Mouse (Mus musculus) thymus, postnatal 36 days (tissue): ENCODE data around the gene Etfb.

ENCODE experiments used
- DNase-seq, 2 experiments: peaks; one replicate each; pipeline ENCODE4 v3.0.0; 2022; ENCODE audit warnings: mixed read lengths in 2 of 2

Etfb gene

GRCm38 (mm10) chr7:43449811-43450210 is 5.9 kb downstream of the Etfb start:
- no peak for DNase-seq

GRCm38 (mm10) chr7:43451726-43452125 is 7.8 kb downstream of the Etfb start:
- no peak for DNase-seq

GRCm38 (mm10) chr7:43452609-43453008 is 8.7 kb downstream of the Etfb start:
- DNase-seq = peak; percentile 33 to 42

DNA sequence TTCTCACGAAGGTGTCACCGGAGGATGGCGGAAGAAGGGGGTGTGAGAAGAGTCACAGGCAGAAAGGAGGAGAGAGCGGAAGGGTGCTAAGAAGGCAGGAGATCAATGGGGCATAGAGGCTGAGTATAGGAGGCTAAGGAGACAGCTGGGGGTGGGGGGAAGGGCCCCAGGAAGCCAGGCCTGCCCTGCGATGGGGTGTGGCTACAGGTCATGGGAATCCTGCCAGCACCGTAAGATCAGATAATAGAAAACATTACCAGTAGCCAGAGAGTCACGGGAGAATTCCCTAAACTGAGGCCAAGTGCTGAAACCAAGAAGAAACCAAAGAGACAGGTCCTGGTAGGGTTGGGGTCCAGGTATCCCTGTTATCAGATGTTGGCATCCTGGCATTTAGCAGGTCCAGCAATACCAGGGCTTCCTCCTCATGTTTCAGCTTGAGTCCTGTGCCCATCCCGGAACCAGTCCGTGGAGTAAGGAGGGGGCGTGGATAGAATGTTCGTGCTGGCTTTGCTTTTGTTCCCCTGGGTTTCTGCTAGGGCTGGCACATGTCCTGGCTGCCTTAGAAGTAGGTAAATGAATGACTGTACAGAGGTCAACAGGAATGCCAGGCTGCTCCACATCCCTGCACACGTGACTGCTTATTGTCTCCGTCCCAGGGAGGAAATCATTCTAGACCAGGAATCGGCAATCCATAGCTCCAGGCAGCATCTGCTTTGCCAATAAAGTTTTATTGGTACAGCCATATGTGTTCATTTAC is 9.9 kb downstream of the Etfb start:
- no peak for DNase-seq

- DNase-seq = no peak
Observed at GRCm38 (mm10) chr7:43454371-43454770, 10.5 kb downstream of the Etfb start.

- no peak for DNase-seq
Observed at GRCm38 (mm10) chr7:43462851-43463250, 19.0 kb downstream of the Etfb start, which contains the start of gene Vsig10l. Vsig10l (plus strand) TSS chr7:43463151.

GRCm38 (mm10) chr7:43463976-43464375 is 20.1 kb downstream of the Etfb start:
- no peak for DNase-seq

DNA sequence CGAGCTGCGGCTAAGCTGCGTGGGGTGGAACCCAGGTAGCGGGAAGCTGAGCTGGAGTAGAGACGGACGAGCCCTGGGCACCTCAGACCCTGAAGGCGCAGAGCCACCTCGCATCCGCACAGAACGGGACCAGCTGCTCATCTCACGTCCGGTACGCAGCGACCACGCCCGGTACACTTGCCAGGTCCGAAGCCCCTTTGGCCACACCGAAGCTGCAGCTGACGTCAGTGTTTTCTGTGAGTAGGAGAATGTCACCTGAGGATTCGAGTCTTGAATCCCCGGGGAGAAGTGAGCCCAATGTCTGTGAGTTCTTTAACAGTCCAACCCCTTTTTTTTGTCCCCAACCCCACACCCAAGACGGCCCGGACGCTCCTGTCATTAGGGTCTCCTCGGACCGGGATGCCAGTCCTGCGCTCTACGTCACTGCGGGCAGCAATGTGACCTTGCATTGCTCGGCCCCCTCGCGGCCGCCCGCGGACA is 21.0 kb downstream of the Etfb start:
- DNase-seq = no peak

- DNase-seq = peak; percentile 77 to 81
Observed at GRCm38 (mm10) chr7:43465344-43466098, 21.6 kb downstream of the Etfb start.

DNA sequence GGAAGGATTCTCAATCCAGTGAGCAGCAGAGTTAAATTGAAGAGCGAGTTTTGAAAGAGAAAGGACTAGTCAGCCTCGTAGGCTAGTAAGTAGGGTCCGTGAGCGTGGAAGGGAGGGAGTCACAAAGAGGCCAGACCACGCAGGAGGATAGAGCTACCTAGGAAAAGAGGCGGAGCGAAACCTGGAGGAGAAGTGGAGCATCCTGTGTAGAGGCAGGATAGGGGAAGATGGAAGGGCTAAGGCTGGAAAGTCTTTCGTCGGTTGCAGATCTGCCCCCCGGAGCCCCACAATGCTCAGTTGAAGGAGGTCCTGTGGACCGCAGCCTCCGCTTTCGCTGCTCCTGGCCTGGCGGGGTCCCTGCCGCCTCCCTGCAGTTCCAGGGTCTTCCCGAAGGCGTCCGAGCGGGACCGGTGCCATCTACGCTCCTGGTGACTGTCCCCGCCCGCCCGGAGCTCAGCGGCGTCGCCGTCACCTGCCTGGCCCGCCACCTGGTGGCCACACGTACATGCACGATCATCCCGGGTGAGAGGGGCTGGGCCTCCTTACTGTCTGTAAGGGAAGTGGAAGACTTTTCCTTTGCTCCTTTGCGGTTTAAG is 22.3 kb downstream of the Etfb start:
- DNase-seq = peak; percentile 80 to 81

- DNase-seq = peak; percentile 33 to 54
Observed at GRCm38 (mm10) chr7:43470373-43470772, 26.5 kb downstream of the Etfb start.

GRCm38 (mm10) chr7:43475706-43476105 is 31.8 kb downstream of the Etfb start:
- peak in 1 of 2 experiments; percentile 13 for DNase-seq

GRCm38 (mm10) chr7:43476376-43476775 is 32.5 kb downstream of the Etfb start:
- DNase-seq = no peak

DNA sequence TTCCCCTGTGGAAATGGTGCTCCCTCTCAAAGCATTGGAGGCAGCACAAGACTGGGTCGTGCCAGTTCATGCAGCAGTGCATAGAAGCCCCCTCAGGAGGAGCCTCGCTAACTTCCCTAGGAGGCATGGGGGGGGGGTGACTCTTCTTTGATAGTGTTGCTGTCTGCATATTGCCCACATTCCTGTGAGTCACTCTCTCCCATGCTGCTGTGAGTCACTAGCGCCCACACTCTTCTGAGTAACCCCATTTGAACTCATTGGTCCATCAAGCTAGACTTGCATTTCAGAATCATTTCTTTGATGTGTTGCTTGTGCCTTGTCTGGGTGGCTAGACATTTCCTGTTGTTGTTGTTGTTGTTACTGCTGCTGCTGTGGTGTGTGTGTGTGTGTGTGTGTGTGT is 37.3 kb downstream of the Etfb start:
- no peak for DNase-seq

DNA sequence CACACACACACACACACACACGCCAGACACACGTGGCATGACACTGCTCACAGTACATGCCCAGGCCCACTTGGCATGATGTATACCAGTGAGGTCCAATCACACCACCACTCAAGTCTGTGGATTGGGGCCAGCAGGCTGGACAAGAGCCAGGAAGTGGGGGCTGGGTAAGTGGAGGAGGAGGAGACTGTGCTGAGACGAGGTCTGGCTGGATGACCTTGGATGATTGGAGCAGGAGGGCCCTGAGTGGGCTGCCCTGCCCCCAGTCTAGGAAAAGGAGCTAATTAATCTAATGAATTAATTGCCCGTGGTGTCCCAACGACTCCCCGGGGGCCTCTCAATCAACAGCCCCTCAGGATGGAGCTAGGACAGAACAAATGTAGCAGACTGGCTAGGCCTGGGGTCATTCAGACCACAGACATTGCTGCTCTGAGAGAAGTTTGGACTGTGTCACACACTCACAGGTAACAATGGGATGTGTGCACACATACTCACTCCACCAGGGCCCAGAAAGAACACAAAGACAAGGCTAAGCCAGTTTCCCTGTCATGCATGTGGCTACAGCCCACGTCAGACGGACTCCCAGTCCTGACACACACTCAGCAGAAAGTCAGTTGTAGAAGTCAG is 38.3 kb downstream of the Etfb start:
- no peak for DNase-seq

- DNase-seq = no peak
Observed at GRCm38 (mm10) chr7:43483236-43483635, 39.4 kb downstream of the Etfb start.

GRCm38 (mm10) chr7:43488646-43489045 is 44.8 kb downstream of the Etfb start:
- DNase-seq = no peak

GRCm38 (mm10) chr7:43489631-43490125 is 45.8 kb downstream of the Etfb start, which contains the start of gene Iglon5:
Iglon5 (minus strand) TSS chr7:43490075.
- DNase-seq = no peak

- DNase-seq = no peak
Observed at GRCm38 (mm10) chr7:43490182-43490584, 46.3 kb downstream of the Etfb start.

DNA sequence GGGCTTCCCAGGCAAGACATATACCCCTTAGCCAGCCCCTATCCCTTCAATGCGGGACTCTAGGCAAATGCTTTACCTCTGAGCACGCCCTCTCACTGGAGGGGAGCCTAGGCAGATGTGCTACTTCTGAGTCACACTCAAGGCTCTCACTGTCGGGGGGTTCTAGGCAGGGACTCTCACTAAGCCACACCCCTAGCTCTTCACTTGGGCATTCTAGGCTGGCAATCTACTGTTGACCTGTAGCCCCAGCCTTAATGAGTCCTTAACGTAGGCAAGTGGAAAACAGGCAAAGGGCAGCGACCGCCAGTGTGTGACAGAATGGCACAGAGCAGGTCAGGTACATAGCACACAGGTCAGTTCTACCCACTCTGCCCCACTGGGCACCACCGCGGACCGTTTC is 47.0 kb downstream of the Etfb start:
- no peak for DNase-seq

DNA sequence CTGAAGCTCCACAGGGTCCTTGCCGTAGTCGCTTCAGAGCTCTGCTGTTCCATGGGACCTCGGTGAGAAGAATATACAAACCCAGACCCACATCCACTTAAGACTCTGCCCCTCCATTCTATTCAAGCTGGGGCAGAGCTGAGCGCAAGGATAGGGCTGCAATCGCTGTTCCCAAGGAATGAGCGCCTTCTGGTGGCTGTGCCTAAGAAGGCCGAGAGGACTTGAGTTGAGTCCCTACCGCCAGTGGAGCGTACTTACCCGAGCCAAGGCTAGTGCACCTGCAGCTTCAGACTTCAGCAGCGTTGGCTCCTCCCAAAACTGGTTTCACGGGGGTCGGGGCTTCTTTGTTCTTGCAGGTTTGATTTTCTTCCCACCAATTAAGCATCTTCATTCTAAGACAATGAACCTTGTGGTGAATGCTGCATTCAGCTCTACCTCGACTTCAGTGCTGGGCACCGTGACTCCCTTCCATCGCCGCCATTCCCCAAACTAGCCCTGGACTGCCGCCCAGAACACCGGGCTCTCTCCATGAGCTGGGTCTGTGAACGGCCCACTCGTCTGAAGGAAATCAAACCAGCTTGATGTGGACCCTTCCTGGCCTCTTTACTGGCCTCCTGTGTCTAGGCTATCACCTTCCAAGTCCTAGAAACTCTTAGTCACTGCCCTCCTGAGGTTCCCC is 51.6 kb downstream of the Etfb start:
- no peak for DNase-seq
